Mouse (Mus musculus) liver, adult 2 months (tissue): Measurements from ENCODE around the gene Noct. TPM values are rescaled to one million over a fixed set of nuclear protein-coding genes. Genes with fewer than 3 reads are reported as not detected.

ENCODE experiments used
- DNase-seq: peaks from one replicate; pipeline ENCODE4 v3.0.0-alpha.2; 2011; ENCODE audit warnings: low read depth, low spot score; ENCODE audit errors: extremely low read depth
- H3K27ac ChIP-seq: fragments of 200-500 bp; replicated peaks from 2 replicates; pipeline ENCODE4 v1.5.1; 2012; ENCODE audit warnings: low read depth, mild to moderate bottlenecking, control low read depth, inconsistent platforms, low read length; ENCODE audit not compliant: insufficient read depth
- H3K27me3 ChIP-seq: fragments of 200-500 bp; 2 replicates; pipeline ENCODE4 v1.6.1; 2012; ENCODE audit warnings: mild to moderate bottlenecking, moderate library complexity, low read length, inconsistent platforms; ENCODE audit not compliant: control insufficient read depth, insufficient read depth
- H3K36me3 ChIP-seq: fragments of 200-500 bp; 2 replicates; pipeline ENCODE4 v1.6.1; 2012; ENCODE audit warnings: low read length, inconsistent platforms; ENCODE audit not compliant: control insufficient read depth, insufficient read depth
- H3K4me1 ChIP-seq: fragments of 200-500 bp; 2 replicates; pipeline ENCODE4 v1.6.1; 2011; ENCODE audit warnings: low read length; ENCODE audit not compliant: control insufficient read depth, insufficient read depth
- H3K4me3 ChIP-seq: fragments of 200-500 bp; 2 replicates; pipeline ENCODE4 v1.5.1; 2011; ENCODE audit warnings: low read depth, mild to moderate bottlenecking, control low read depth, low read length, moderate library complexity; ENCODE audit not compliant: insufficient read depth
- H3K79me2 ChIP-seq: fragments of 200-500 bp; 2 replicates; pipeline ENCODE4 v1.6.1; 2012; ENCODE audit warnings: inconsistent platforms, mild to moderate bottlenecking, low read length, moderate library complexity; ENCODE audit not compliant: control insufficient read depth, insufficient read depth
- H3K9ac ChIP-seq: fragments of 200-500 bp; 2 replicates; pipeline ENCODE4 v1.6.1; 2012; ENCODE audit warnings: low read depth, mild to moderate bottlenecking, control low read depth, inconsistent platforms, low read length
- CTCF ChIP-seq: fragments of 200-500 bp; IDR thresholded peaks from 2 replicates; pipeline ENCODE4 v1.5.1; 2011; ENCODE audit warnings: low read depth, low read length, control low read depth
- POLR2A ChIP-seq: fragments of 200-500 bp; IDR thresholded peaks from 2 replicates; pipeline ENCODE4 v1.6.1; 2011; ENCODE audit warnings: low read length, control low read depth; ENCODE audit not compliant: insufficient read depth; ENCODE audit errors: extremely low read depth
- WGBS: fragments of 180-500 bp; shearing (Covaris S2); methylation state at CpG from one replicate; pipeline ENCODE4 v1.1.7; 2018; 5-methylcytosine and 5-hydroxymethylcytosine counted together
- polyA plus RNA-seq: library from polyadenylated mRNA; depleted of rRNA; stranded (reverse); fragments of >200 nt; gene quantifications from 2 replicates; pipeline ENCODE4 v1.2.3, GENCODE M21; 2012
- total RNA-seq: library from RNA; depleted of rRNA; stranded (reverse); fragments of >200 nt; gene quantifications from 2 replicates; pipeline ENCODE4 v1.2.3, GENCODE M21; 2014

Gene Noct
- total and polyA plus RNA-seq, 2 experiments = 9.8 to 12.0 TPM

GRCm38 (mm10) chr3:51229226-51229625, 5.0 kb downstream of the Noct start:
- Histone ChIP-seq H3K36me3 (no peaks in the 10 kb centered on the region), H3K79me2 (peaks cover 30% of the 10 kb centered on the region; the same call in 1 of the 2 replicates), H3K9ac (peak overlapping the region; percentile 61), H3K4me1 (peaks cover 38% of the 10 kb centered on the region), H3K27ac (peak overlapping the region; percentile 84), H3K27me3 (no peaks in the 10 kb centered on the region), H3K4me3 (no peak overlapping the region; the same call in 1 of the 2 replicates)
- 25% methylated on average over 3 of the region's 3 CpGs for WGBS
- TF ChIP-seq POLR2A (no peak), CTCF (no peak)
- peak; percentile 95 for DNase-seq

DNA sequence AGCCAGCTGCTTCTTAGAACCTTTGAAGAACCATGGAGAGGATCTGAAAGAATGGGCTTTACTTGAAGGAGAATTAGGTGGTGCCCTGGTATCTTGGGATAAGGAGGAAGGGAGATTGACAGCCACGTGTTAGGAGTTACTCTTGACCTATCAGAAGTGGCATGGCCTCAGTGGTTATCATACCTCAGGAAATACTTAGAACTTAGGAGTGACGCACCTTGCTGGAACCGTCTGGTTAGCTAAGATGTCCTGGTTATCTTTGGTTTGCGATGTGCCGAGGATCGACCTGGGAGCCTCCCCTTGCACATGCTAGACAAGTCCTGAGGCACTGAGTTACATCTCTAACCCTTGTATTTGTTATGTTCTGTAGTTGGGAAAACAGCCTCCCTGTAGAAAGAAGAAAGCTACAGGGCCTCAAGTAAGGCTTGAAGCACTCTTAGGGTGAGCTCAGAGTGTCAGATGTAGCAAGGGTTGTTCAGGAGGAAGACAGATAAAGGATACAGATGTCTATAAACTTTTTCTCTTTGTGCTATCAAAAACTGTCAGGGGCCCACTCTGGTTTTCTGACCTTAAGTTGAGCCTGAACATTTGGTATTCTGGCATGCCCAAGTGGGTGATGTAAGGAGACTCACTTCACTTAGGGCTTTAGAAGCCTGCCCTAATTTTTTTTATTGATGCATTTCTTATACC, 6.0 kb downstream of the Noct start:
- Histone ChIP-seq H3K27ac (peak overlapping the region; percentile 69), H3K79me2 (peaks cover 34% of the 10 kb centered on the region; the same call in 1 of the 2 replicates), H3K4me3 (no peak overlapping the region), H3K36me3 (no peaks in the 10 kb centered on the region), H3K4me1 (peaks cover 45% of the 10 kb centered on the region), H3K27me3 (no peaks in the 10 kb centered on the region), H3K9ac (no peak overlapping the region)
- TF ChIP-seq CTCF (no peak), POLR2A (no peak)
- no peak for DNase-seq
- WGBS = 74% methylated on average over 6 of the region's 6 CpGs

GRCm38 (mm10) chr3:51230886-51231285, 6.6 kb downstream of the Noct start:
- no peak for DNase-seq
- no peak overlapping the region for H3K4me3 ChIP-seq
- H3K79me2 ChIP-seq = peaks cover 35% of the 10 kb centered on the region; the same call in 1 of the 2 replicates
- H3K36me3 ChIP-seq = no peaks in the 10 kb centered on the region
- peak overlapping the region; percentile 4; the same call in 1 of the 2 replicates for H3K9ac ChIP-seq
- WGBS = 65% methylated on average over 5 of the region's 5 CpGs
- no peaks in the 10 kb centered on the region for H3K27me3 ChIP-seq
- TF ChIP-seq POLR2A (no peak), CTCF (no peak)
- H3K27ac ChIP-seq = peak overlapping the region; percentile 84
- peaks cover 48% of the 10 kb centered on the region for H3K4me1 ChIP-seq

- peak overlapping the region; percentile 84 for H3K27ac ChIP-seq
- WGBS = 30% methylated on average over 3 of the region's 3 CpGs
- H3K4me3 ChIP-seq = no peak overlapping the region
- TF ChIP-seq CTCF (no peak), POLR2A (no peak)
- H3K79me2 ChIP-seq = peaks cover 32% of the 10 kb centered on the region
- H3K36me3 ChIP-seq = no peaks in the 10 kb centered on the region
- peaks cover 46% of the 10 kb centered on the region for H3K4me1 ChIP-seq
- DNase-seq = no peak
- peak overlapping the region; percentile 4; the same call in 1 of the 2 replicates for H3K9ac ChIP-seq
- H3K27me3 ChIP-seq = no peaks in the 10 kb centered on the region
Observed at GRCm38 (mm10) chr3:51231499-51231898, 7.3 kb downstream of the Noct start.

DNA sequence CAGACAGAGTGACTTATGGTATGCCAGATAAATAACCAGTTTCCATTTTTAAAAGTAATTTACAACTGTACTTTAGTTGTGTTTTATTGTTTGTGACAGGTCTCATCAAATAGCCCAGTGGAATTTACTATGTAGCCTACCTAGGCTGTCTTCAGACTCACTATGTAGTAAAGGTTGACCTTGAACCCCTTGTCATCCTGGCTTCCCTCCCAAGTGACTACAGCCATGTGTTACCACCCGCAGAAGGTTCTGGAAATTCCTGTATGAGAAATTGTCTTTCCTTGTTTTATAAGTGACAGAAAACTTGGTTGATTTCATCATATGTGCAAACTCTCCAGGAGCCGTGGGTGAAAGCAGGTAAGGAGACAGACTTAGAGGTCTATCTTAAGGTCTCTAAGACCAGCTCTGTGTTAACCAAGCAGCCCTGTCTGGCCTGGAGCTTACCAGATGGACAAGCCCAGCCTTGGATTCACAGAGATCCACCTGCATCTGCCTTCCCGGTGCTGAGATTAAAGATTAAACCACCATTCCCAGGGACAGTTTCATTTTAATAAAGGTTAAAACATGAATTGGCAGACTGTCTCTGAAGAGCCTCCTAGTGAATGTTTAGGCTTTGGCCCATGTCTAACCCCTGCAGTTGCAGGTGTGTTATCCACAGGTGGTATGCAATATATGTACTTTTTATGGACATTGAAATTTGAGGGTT, 8.1 kb downstream of the Noct start:
- H3K36me3 ChIP-seq = no peaks in the 10 kb centered on the region
- 24% methylated on average over 3 of the region's 3 CpGs for WGBS
- H3K27ac ChIP-seq = peak overlapping the region; percentile 84

More for the DNA sequence above, 8.1 kb downstream of the Noct start:
- Histone ChIP-seq H3K9ac (no peak overlapping the region), H3K4me3 (no peak overlapping the region), H3K4me1 (peaks cover 47% of the 10 kb centered on the region), H3K79me2 (peaks cover 32% of the 10 kb centered on the region), H3K27me3 (no peaks in the 10 kb centered on the region)
- TF ChIP-seq POLR2A (no peak), CTCF (no peak)
- peak; percentile 91 for DNase-seq
